Mouse (Mus musculus) forebrain, postnatal 0 days (tissue): ENCODE data around the gene Hyal3. TPM values are rescaled to one million over a fixed set of nuclear protein-coding genes. Genes with fewer than 3 reads are reported as not detected.
A peak's percentile ranks its signal among the peaks of the same experiment; 100 is the strongest.
"Not testable (repeated sequence)": the region's sequence is repeated elsewhere in the genome, so short reads cannot be mapped to it uniquely, and the experiment has no call there.

ENCODE experiments used
- ATAC-seq: fragments of 200-750 bp; cut with Nextera tagmentation; 2 replicates; pipeline ENCODE4 v1.8.0; 2017; ENCODE audit warnings: mild to moderate bottlenecking, moderate library complexity
- DNase-seq: peaks from one replicate; pipeline ENCODE4 v3.0.0-alpha.2; 2015
- H3K27ac ChIP-seq: fragments of 300-500 bp; sonication (generic); 2 replicates; pipeline ENCODE4 v1.5.1; 2014; ENCODE audit warnings: low read depth, mild to moderate bottlenecking, antibody characterized with exemption, low read length, moderate library complexity, mixed read lengths
- H3K27me3 ChIP-seq: fragments of 300-500 bp; sonication (generic); 2 replicates; pipeline ENCODE4 v1.6.1; 2014; ENCODE audit warnings: mild to moderate bottlenecking, low read length, mixed read lengths; ENCODE audit not compliant: insufficient read depth
- H3K36me3 ChIP-seq: fragments of 300-500 bp; sonication (generic); 2 replicates; pipeline ENCODE4 v1.6.1; 2014; ENCODE audit warnings: mild to moderate bottlenecking, moderate library complexity; ENCODE audit not compliant: insufficient read depth
- H3K4me1 ChIP-seq: fragments of 300-500 bp; sonication (generic); 2 replicates; pipeline ENCODE4 v1.6.1; 2014; ENCODE audit warnings: antibody characterized with exemption; ENCODE audit not compliant: insufficient read depth
- H3K4me2 ChIP-seq: fragments of 300-500 bp; sonication (generic); 2 replicates; pipeline ENCODE4 v1.6.1; 2014; ENCODE audit warnings: low read depth, mild to moderate bottlenecking, moderate library complexity
- H3K4me3 ChIP-seq: fragments of 300-500 bp; sonication (generic); 2 replicates; pipeline ENCODE4 v1.5.1; 2014; ENCODE audit warnings: low read depth, low read length, mixed read lengths
- H3K9ac ChIP-seq: fragments of 300-500 bp; sonication (generic); 2 replicates; pipeline ENCODE4 v1.6.1; 2014; ENCODE audit warnings: mild to moderate bottlenecking
- H3K9me3 ChIP-seq: fragments of 300-500 bp; sonication (generic); 2 replicates; pipeline ENCODE4 v1.6.1; 2016; ENCODE audit warnings: low read length
- CTCF ChIP-seq: sonication (generic); IDR thresholded peaks from 2 replicates; pipeline ENCODE4 v1.5.1; 2016; ENCODE audit warnings: antibody characterized with exemption, control low read depth, low read depth
- WGBS: fragments of 180-500 bp; shearing (Covaris S2); extraction: QIAGEN DNeasy Blood & Tissue Kit; methylation state at CpG from one replicate; pipeline ENCODE4 v1.1.7; 2014; 5-methylcytosine and 5-hydroxymethylcytosine counted together
- polyA plus RNA-seq: library from polyadenylated mRNA; unstranded; fragments of >200 nt; fragmentation: Nextera tagmentation; extraction: Ambion mirVana; gene quantifications from 2 replicates; pipeline ENCODE4 v1.2.1, GENCODE M21; 2015
- total RNA-seq: library from RNA; depleted of rRNA; stranded (reverse); fragments of >200 nt; gene quantifications from 2 replicates; pipeline ENCODE4 v1.2.3, GENCODE M21; 2014

Hyal3 gene
- total and polyA plus RNA-seq, 2 experiments from 2014 or later, result 1.00 to 1.5 TPM

DNA sequence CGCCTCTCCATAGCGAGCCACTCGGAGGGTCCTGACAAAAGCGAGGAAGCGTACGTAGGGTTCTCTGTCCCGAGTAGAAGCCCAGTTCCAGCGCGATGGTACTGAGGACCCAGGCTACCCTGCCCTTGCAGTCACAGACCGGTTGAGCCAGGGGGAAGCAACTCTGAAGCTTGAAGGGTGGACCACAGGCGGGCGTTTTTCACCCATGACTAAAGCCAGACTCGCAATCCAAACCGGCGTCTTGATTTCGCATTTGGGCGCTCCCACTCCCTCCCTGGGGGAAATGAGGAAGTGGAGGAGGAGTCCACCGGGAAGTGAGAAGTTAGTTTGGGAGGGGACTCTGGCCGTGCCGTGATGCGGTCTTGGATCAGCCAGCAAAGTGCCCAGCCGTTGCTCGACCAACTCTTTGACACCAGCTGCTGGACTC, 25.6 kb upstream of the Hyal3 start:
- Histone ChIP-seq H3K4me2 (peak overlapping the region; percentile 87), H3K4me3 (peak overlapping the region; percentile 69), H3K36me3 (peaks cover 31% of the 10 kb centered on the region), H3K9me3 (no peaks in the 10 kb centered on the region), H3K4me1 (peaks cover 28% of the 10 kb centered on the region), H3K27me3 (peaks cover 18% of the 10 kb centered on the region), H3K27ac (peak overlapping the region; percentile 75), H3K9ac (peak overlapping the region; percentile 70)
- ATAC-seq (no peak; the same call in 1 of the 2 replicates), DNase-seq (peak; percentile 35)
- under 1% methylated on average over 23 of the region's 23 CpGs for WGBS
- TF ChIP-seq CTCF, result no peak

GRCm38 (mm10) chr9:107555701-107556100, 24.9 kb upstream of the Hyal3 start:
- H3K9me3 ChIP-seq, result no peaks in the 10 kb centered on the region
- peaks cover 11% of the 10 kb centered on the region for H3K27me3 ChIP-seq
- peaks cover 36% of the 10 kb centered on the region for H3K36me3 ChIP-seq
- H3K9ac ChIP-seq, result peak overlapping the region; percentile 70; the same call in 1 of the 2 replicates
- WGBS, result 45% methylated on average over 2 of the region's 2 CpGs
- H3K4me3 ChIP-seq, result peak overlapping the region; percentile 69
- ATAC-seq, result no peak
- TF ChIP-seq CTCF, result no peak
- DNase-seq, result no peak
- H3K4me1 ChIP-seq, result peaks cover 28% of the 10 kb centered on the region
- H3K4me2 ChIP-seq, result peak overlapping the region; percentile 87
- no peak overlapping the region for H3K27ac ChIP-seq

DNA sequence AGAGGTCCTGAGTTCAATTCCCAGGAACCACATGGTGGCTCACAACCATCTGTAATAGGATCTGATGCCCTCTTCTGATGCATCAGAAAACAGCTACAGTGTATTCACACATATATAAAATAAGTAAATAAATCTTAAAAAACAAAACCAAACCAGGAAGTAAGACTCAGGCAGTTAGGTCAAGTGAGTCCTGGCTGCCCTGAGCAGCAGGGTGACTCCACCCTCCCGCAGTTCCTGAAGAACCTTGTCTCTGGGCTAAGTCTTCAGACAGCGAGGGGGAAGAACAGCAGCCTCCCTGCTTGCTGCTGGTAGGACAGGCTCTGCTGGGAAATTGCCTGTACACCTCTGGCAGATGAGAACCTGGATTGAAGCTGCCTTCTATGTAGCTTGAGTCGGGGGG, 24.3 kb upstream of the Hyal3 start:
- peaks cover 24% of the 10 kb centered on the region for H3K4me1 ChIP-seq
- H3K27ac ChIP-seq, result no peak overlapping the region
- no peak overlapping the region for H3K4me2 ChIP-seq
- ATAC-seq (no peak), DNase-seq (no peak)
- H3K9ac ChIP-seq, result no peak overlapping the region
- H3K9me3 ChIP-seq, result no peaks in the 10 kb centered on the region
- no peak for TF ChIP-seq CTCF
- no peak overlapping the region for H3K4me3 ChIP-seq
- peaks cover 43% of the 10 kb centered on the region for H3K36me3 ChIP-seq
- 75% methylated on average over 3 of the region's 3 CpGs for WGBS
- peaks cover 9% of the 10 kb centered on the region; the same call in 1 of the 2 replicates for H3K27me3 ChIP-seq

GRCm38 (mm10) chr9:107563029-107563581, 17.5 kb upstream of the Hyal3 start, which contains the start of gene Tusc2:
TSS of gene Tusc2 (plus strand) at chr9:107563255.
- WGBS, result 3% methylated on average over 43 of the region's 46 CpGs
- H3K9ac ChIP-seq, result peak within 1 kb of the TSS; percentile 81
- H3K27me3 ChIP-seq, result no peaks in the 10 kb centered on the region
- H3K9me3 ChIP-seq, result no peaks in the 10 kb centered on the region
- peak; percentile 99 for ATAC-seq
- peaks cover 19% of the 10 kb centered on the region for H3K4me1 ChIP-seq
- H3K36me3 ChIP-seq, result peaks cover 52% of the 10 kb centered on the region
- TF ChIP-seq CTCF, result no peak; the same call in 1 of the 2 replicates
- peak within 1 kb of the TSS; percentile 91 for H3K4me3 ChIP-seq
- peak; percentile 93 for DNase-seq
- peak within 1 kb of the TSS; percentile 72 for H3K27ac ChIP-seq
- peak within 1 kb of the TSS; percentile 76 for H3K4me2 ChIP-seq

DNA sequence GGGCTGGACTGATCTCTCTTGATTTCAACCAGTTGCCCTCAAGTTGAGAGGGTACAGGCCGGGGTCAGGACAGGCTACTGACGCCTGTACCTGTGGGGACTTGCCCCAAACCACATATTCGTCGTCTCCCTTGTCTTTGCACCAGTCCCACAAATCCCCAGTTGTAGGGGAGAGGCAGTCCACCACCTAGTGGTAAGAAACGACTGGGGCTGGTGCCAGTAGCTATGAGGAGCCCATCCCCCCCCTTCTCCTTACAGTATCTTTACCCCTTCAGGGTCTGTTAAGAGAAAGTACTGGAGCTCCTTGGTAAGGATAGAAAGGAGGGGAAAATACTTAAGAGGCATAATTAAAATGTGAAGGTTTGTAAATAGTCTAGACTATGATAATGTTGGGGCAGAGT, 15.1 kb upstream of the Hyal3 start:
- WGBS, result 50% methylated on average over 5 of the region's 5 CpGs
- not testable (repeated sequence) for H3K9ac ChIP-seq, H3K27me3 ChIP-seq, H3K9me3 ChIP-seq, H3K4me3 ChIP-seq, H3K27ac ChIP-seq, DNase-seq, ATAC-seq, H3K4me2 ChIP-seq
- TF ChIP-seq CTCF, result peak; percentile 25; the same call in 1 of the 2 replicates
- Histone ChIP-seq H3K36me3 (peaks cover 29% of the 10 kb centered on the region), H3K4me1 (peaks cover 31% of the 10 kb centered on the region)

GRCm38 (mm10) chr9:107566041-107566709, 14.4 kb upstream of the Hyal3 start:
- Histone ChIP-seq H3K4me2 (no peak overlapping the region), H3K9ac (no peak overlapping the region), H3K27ac (no peak overlapping the region; the same call in 1 of the 2 replicates), H3K9me3 (no peaks in the 10 kb centered on the region), H3K4me1 (peaks cover 35% of the 10 kb centered on the region), H3K27me3 (no peaks in the 10 kb centered on the region), H3K36me3 (peaks cover 25% of the 10 kb centered on the region), H3K4me3 (no peak overlapping the region)
- ATAC-seq, result no peak
- DNase-seq, result peak; percentile 72
- peak; percentile 87 for TF ChIP-seq CTCF
- WGBS, result 58% methylated on average over 15 of the region's 15 CpGs

- 77% methylated on average over 3 of the region's 3 CpGs for WGBS
These were observed 13.8 kb upstream of the Hyal3 start for GRCm38 (mm10) chr9:107566855-107567254.

More at GRCm38 (mm10) chr9:107566855-107567254, 13.8 kb upstream of the Hyal3 start:
- DNase-seq (no peak), ATAC-seq (no peak)
- Histone ChIP-seq H3K9ac (no peak overlapping the region), H3K4me1 (peaks cover 35% of the 10 kb centered on the region), H3K9me3 (no peaks in the 10 kb centered on the region), H3K36me3 (peaks cover 25% of the 10 kb centered on the region), H3K4me2 (no peak overlapping the region), H3K27me3 (no peaks in the 10 kb centered on the region), H3K27ac (no peak overlapping the region), H3K4me3 (no peak overlapping the region)
- no peak for TF ChIP-seq CTCF
